Mouse (Mus musculus): ENCODE data around the gene Ank2. TPM values are rescaled to one million over a fixed set of nuclear protein-coding genes. Genes with fewer than 3 reads are reported as not detected.
A peak's percentile ranks its signal among the peaks of the same experiment; 100 is the strongest.

The Ank2 gene
- polyA plus RNA-seq, 1 experiment from 2014 or later, result 16.6 TPM

- DNase-seq (ENCODE audit: low spot score), result no peak
- 88% methylated on average over 3 of the region's 3 CpGs for WGBS
- no peak overlapping the region for H3K27ac ChIP-seq (replicated peaks; ENCODE audit: low read depth, low read length)
These were observed 288.0 kb downstream of the Ank2 start for GRCm38 (mm10) chr3:127211119-127211518.

GRCm38 (mm10) chr3:127210552-127210951 is 288.6 kb downstream of the Ank2 start:
- no peaks in the 10 kb centered on the region for H3K36me3 ChIP-seq (ENCODE audit: control insufficient read depth, insufficient read depth, low read length)
- no peak overlapping the region for H3K4me2 ChIP-seq (ENCODE audit: low read depth, severe bottlenecking)
- H3K27me3 ChIP-seq (ENCODE audit: control insufficient read depth, insufficient read depth, low read length), result no peaks in the 10 kb centered on the region
- H3K27ac ChIP-seq (replicated peaks; ENCODE audit: low read depth, low read length), result no peak overlapping the region
- ATAC-seq (ENCODE audit: insufficient number of reproducible peaks, low FRiP score, low TSS enrichment, low read depth) (no peak), DNase-seq (ENCODE audit: low spot score) (no peak)
- no peaks in the 10 kb centered on the region for H3K9me3 ChIP-seq (ENCODE audit: control insufficient read depth, low read length)
- 80% methylated on average over 4 of the region's 4 CpGs for WGBS
- peaks cover 3% of the 10 kb centered on the region; the same call in 1 of the 2 replicates for H3K4me1 ChIP-seq (ENCODE audit: control insufficient read depth, insufficient read depth, low read length)
- no peak overlapping the region for H3K4me3 ChIP-seq (ENCODE audit: low read depth, low read length)
- H3K9ac ChIP-seq (ENCODE audit: low read length), result no peak overlapping the region

More at GRCm38 (mm10) chr3:127211119-127211518, 288.0 kb downstream of the Ank2 start:
- Histone ChIP-seq H3K9me3 (ENCODE audit: control insufficient read depth, low read length) (no peaks in the 10 kb centered on the region), H3K27me3 (ENCODE audit: control insufficient read depth, insufficient read depth, low read length) (no peaks in the 10 kb centered on the region), H3K4me3 (ENCODE audit: low read depth, low read length) (no peak overlapping the region), H3K36me3 (ENCODE audit: control insufficient read depth, insufficient read depth, low read length) (no peaks in the 10 kb centered on the region), H3K4me1 (ENCODE audit: control insufficient read depth, insufficient read depth, low read length) (peaks cover 2% of the 10 kb centered on the region; the same call in 1 of the 2 replicates), H3K4me2 (ENCODE audit: low read depth, severe bottlenecking) (no peak overlapping the region), H3K9ac (ENCODE audit: low read length) (no peak overlapping the region)
- no peak for ATAC-seq (ENCODE audit: insufficient number of reproducible peaks, low FRiP score, low TSS enrichment, low read depth)

GRCm38 (mm10) chr3:127208871-127209270 is 290.3 kb downstream of the Ank2 start:
- no peaks in the 10 kb centered on the region for H3K27me3 ChIP-seq (ENCODE audit: control insufficient read depth, insufficient read depth, low read length)
- H3K36me3 ChIP-seq (ENCODE audit: control insufficient read depth, insufficient read depth, low read length), result no peaks in the 10 kb centered on the region
- no peak overlapping the region for H3K9ac ChIP-seq (ENCODE audit: low read length)
- H3K4me3 ChIP-seq (ENCODE audit: low read depth, low read length), result no peak overlapping the region
- H3K4me1 ChIP-seq (ENCODE audit: control insufficient read depth, insufficient read depth, low read length), result peaks cover 3% of the 10 kb centered on the region; the same call in 1 of the 2 replicates
- WGBS, result 91% methylated on average over 5 of the region's 5 CpGs
- no peaks in the 10 kb centered on the region for H3K9me3 ChIP-seq (ENCODE audit: control insufficient read depth, low read length)
- H3K27ac ChIP-seq (replicated peaks; ENCODE audit: low read depth, low read length), result no peak overlapping the region
- no peak overlapping the region for H3K4me2 ChIP-seq (ENCODE audit: low read depth, severe bottlenecking)
- DNase-seq (ENCODE audit: low spot score) (no peak), ATAC-seq (ENCODE audit: insufficient number of reproducible peaks, low FRiP score, low TSS enrichment, low read depth) (no peak)

- Histone ChIP-seq H3K36me3 (ENCODE audit: control insufficient read depth, insufficient read depth, low read length) (no peaks in the 10 kb centered on the region), H3K27ac (replicated peaks; ENCODE audit: low read depth, low read length) (no peak overlapping the region), H3K9ac (ENCODE audit: low read length) (no peak overlapping the region), H3K4me3 (ENCODE audit: low read depth, low read length) (no peak overlapping the region), H3K9me3 (ENCODE audit: control insufficient read depth, low read length) (no peaks in the 10 kb centered on the region), H3K27me3 (ENCODE audit: control insufficient read depth, insufficient read depth, low read length) (no peaks in the 10 kb centered on the region), H3K4me2 (ENCODE audit: low read depth, severe bottlenecking) (no peak overlapping the region), H3K4me1 (ENCODE audit: control insufficient read depth, insufficient read depth, low read length) (peaks cover 3% of the 10 kb centered on the region; the same call in 1 of the 2 replicates)
- DNase-seq (ENCODE audit: low spot score), result peak; percentile 28
- WGBS, result 52% methylated on average over 5 of the region's 5 CpGs
- peak; percentile 39; the same call in 1 of the 2 replicates for ATAC-seq (ENCODE audit: insufficient number of reproducible peaks, low FRiP score, low TSS enrichment, low read depth)
These were observed 293.2 kb downstream of the Ank2 start for GRCm38 (mm10) chr3:127205883-127206434.

GRCm38 (mm10) chr3:127202484-127203115 is 296.6 kb downstream of the Ank2 start:
- H3K9ac ChIP-seq (ENCODE audit: low read length), result no peak overlapping the region
- H3K4me1 ChIP-seq (ENCODE audit: control insufficient read depth, insufficient read depth, low read length), result peaks cover 3% of the 10 kb centered on the region; the same call in 1 of the 2 replicates
- H3K9me3 ChIP-seq (ENCODE audit: control insufficient read depth, low read length), result no peaks in the 10 kb centered on the region
- H3K27me3 ChIP-seq (ENCODE audit: control insufficient read depth, insufficient read depth, low read length), result no peaks in the 10 kb centered on the region
- no peak overlapping the region for H3K27ac ChIP-seq (replicated peaks; ENCODE audit: low read depth, low read length)
- 47% methylated on average over 11 of the region's 11 CpGs for WGBS
- no peaks in the 10 kb centered on the region for H3K36me3 ChIP-seq (ENCODE audit: control insufficient read depth, insufficient read depth, low read length)
- DNase-seq (ENCODE audit: low spot score) (no peak), ATAC-seq (ENCODE audit: insufficient number of reproducible peaks, low FRiP score, low TSS enrichment, low read depth) (no peak)
- H3K4me3 ChIP-seq (ENCODE audit: low read depth, low read length), result no peak overlapping the region
- no peak overlapping the region for H3K4me2 ChIP-seq (ENCODE audit: low read depth, severe bottlenecking)

- WGBS, result 80% methylated on average over 3 of the region's 3 CpGs
- Histone ChIP-seq H3K27me3 (ENCODE audit: control insufficient read depth, insufficient read depth, low read length) (no peaks in the 10 kb centered on the region), H3K36me3 (ENCODE audit: control insufficient read depth, insufficient read depth, low read length) (no peaks in the 10 kb centered on the region), H3K9ac (ENCODE audit: low read length) (no peak overlapping the region), H3K27ac (replicated peaks; ENCODE audit: low read depth, low read length) (no peak overlapping the region), H3K4me1 (ENCODE audit: control insufficient read depth, insufficient read depth, low read length) (no peaks in the 10 kb centered on the region), H3K4me2 (ENCODE audit: low read depth, severe bottlenecking) (no peak overlapping the region), H3K9me3 (ENCODE audit: control insufficient read depth, low read length) (no peaks in the 10 kb centered on the region), H3K4me3 (ENCODE audit: low read depth, low read length) (no peak overlapping the region)
- ATAC-seq (ENCODE audit: insufficient number of reproducible peaks, low FRiP score, low TSS enrichment, low read depth) (no peak), DNase-seq (ENCODE audit: low spot score) (no peak)
These were observed 298.4 kb downstream of the Ank2 start for GRCm38 (mm10) chr3:127200789-127201188.

GRCm38 (mm10) chr3:127199112-127199665 is 300.0 kb downstream of the Ank2 start:
- Histone ChIP-seq H3K4me3 (ENCODE audit: low read depth, low read length) (no peak overlapping the region), H3K9me3 (ENCODE audit: control insufficient read depth, low read length) (no peaks in the 10 kb centered on the region), H3K27me3 (ENCODE audit: control insufficient read depth, insufficient read depth, low read length) (no peaks in the 10 kb centered on the region), H3K9ac (ENCODE audit: low read length) (no peak overlapping the region), H3K36me3 (ENCODE audit: control insufficient read depth, insufficient read depth, low read length) (no peaks in the 10 kb centered on the region), H3K4me2 (ENCODE audit: low read depth, severe bottlenecking) (no peak overlapping the region), H3K27ac (replicated peaks; ENCODE audit: low read depth, low read length) (no peak overlapping the region), H3K4me1 (ENCODE audit: control insufficient read depth, insufficient read depth, low read length) (no peaks in the 10 kb centered on the region)
- 88% methylated on average over 9 of the region's 9 CpGs for WGBS
- ATAC-seq (ENCODE audit: insufficient number of reproducible peaks, low FRiP score, low TSS enrichment, low read depth) (no peak), DNase-seq (ENCODE audit: low spot score) (no peak)

- DNase-seq (ENCODE audit: low spot score) (no peak), ATAC-seq (ENCODE audit: insufficient number of reproducible peaks, low FRiP score, low TSS enrichment, low read depth) (no peak)
- Histone ChIP-seq H3K9ac (ENCODE audit: low read length) (no peak overlapping the region), H3K27ac (replicated peaks; ENCODE audit: low read depth, low read length) (no peak overlapping the region), H3K4me2 (ENCODE audit: low read depth, severe bottlenecking) (no peak overlapping the region), H3K4me1 (ENCODE audit: control insufficient read depth, insufficient read depth, low read length) (no peaks in the 10 kb centered on the region), H3K36me3 (ENCODE audit: control insufficient read depth, insufficient read depth, low read length) (no peaks in the 10 kb centered on the region), H3K27me3 (ENCODE audit: control insufficient read depth, insufficient read depth, low read length) (no peaks in the 10 kb centered on the region), H3K9me3 (ENCODE audit: control insufficient read depth, low read length) (no peaks in the 10 kb centered on the region), H3K4me3 (ENCODE audit: low read depth, low read length) (no peak overlapping the region)
- 93% methylated on average over 7 of the region's 7 CpGs for WGBS
These were observed 300.5 kb downstream of the Ank2 start for GRCm38 (mm10) chr3:127198656-127199055.

Data from limb, embryonic 11.5 days (tissue).